Mouse (Mus musculus) forebrain, embryonic 15.5 days (tissue): ENCODE measurements around the gene Mamld1. TPM values are rescaled to one million over a fixed set of nuclear protein-coding genes. Genes with fewer than 3 reads are reported as not detected.

ENCODE experiments used
- ATAC-seq: fragments of 200-750 bp; cut with Nextera tagmentation; replicated peaks from 2 replicates; pipeline ENCODE4 v1.8.0; 2017; ENCODE audit warnings: mild to moderate bottlenecking, moderate TSS enrichment, moderate library complexity
- H3K27ac ChIP-seq: fragments of 300-500 bp; sonication (generic); replicated peaks from 2 replicates; pipeline ENCODE4 v1.5.1; 2015; ENCODE audit warnings: mild to moderate bottlenecking, inconsistent platforms
- H3K27me3 ChIP-seq: fragments of 300-500 bp; sonication (generic); 2 replicates; pipeline ENCODE4 v1.6.1; 2015; ENCODE audit warnings: inconsistent platforms
- H3K36me3 ChIP-seq: fragments of 300-500 bp; sonication (generic); 2 replicates; pipeline ENCODE4 v1.6.1; 2015; ENCODE audit warnings: mild to moderate bottlenecking, inconsistent platforms
- H3K4me1 ChIP-seq: fragments of 300-500 bp; sonication (generic); 2 replicates; pipeline ENCODE4 v1.6.1; 2015; ENCODE audit warnings: inconsistent platforms
- H3K4me2 ChIP-seq: fragments of 300-500 bp; sonication (generic); replicated peaks from 2 replicates; pipeline ENCODE4 v1.6.1; 2015; ENCODE audit warnings: mild to moderate bottlenecking, inconsistent platforms
- H3K4me3 ChIP-seq: fragments of 300-500 bp; sonication (generic); 2 replicates; pipeline ENCODE4 v1.5.1; 2015; ENCODE audit warnings: mild to moderate bottlenecking, inconsistent platforms
- H3K9ac ChIP-seq: fragments of 300-500 bp; sonication (generic); replicated peaks from 2 replicates; pipeline ENCODE4 v1.6.1; 2015; ENCODE audit warnings: mild to moderate bottlenecking, inconsistent platforms
- H3K9me3 ChIP-seq: fragments of 300-500 bp; sonication (generic); 2 replicates; pipeline ENCODE4 v1.6.1; 2016; ENCODE audit warnings: inconsistent platforms
- WGBS: fragments of 180-500 bp; shearing (Covaris S2); methylation state at CpG from one replicate; pipeline ENCODE4 v1.1.7; 2015; ENCODE audit warnings: mixed read lengths; 5-methylcytosine and 5-hydroxymethylcytosine counted together
- polyA plus RNA-seq: library from polyadenylated mRNA; unstranded; fragments of >200 nt; fragmentation: Nextera tagmentation; extraction: Ambion mirVana; gene quantifications from 2 replicates; pipeline ENCODE4 v1.2.1, GENCODE M21; 2015

The Mamld1 gene
- polyA plus RNA-seq, 1 experiment from 2014 or later = 4.3 TPM

- WGBS = 58% methylated on average over 4 of the region's 4 CpGs
- no peak for ATAC-seq
- Histone ChIP-seq H3K36me3 (no peaks in the 10 kb centered on the region), H3K9ac (no peak overlapping the region), H3K27me3 (no peaks in the 10 kb centered on the region), H3K4me1 (no peaks in the 10 kb centered on the region), H3K4me2 (no peak overlapping the region), H3K9me3 (no peaks in the 10 kb centered on the region), H3K27ac (no peak overlapping the region), H3K4me3 (no peak overlapping the region)
Measured at GRCm38 (mm10) chrX:71087370-71088079, 37.5 kb downstream of the Mamld1 start.

GRCm38 (mm10) chrX:71088080-71088414 is 38.0 kb downstream of the Mamld1 start:
- Histone ChIP-seq H3K36me3 (no peaks in the 10 kb centered on the region), H3K9me3 (no peaks in the 10 kb centered on the region), H3K27me3 (no peaks in the 10 kb centered on the region), H3K4me1 (no peaks in the 10 kb centered on the region), H3K9ac (no peak overlapping the region), H3K4me2 (no peak overlapping the region), H3K27ac (no peak overlapping the region), H3K4me3 (no peak overlapping the region)
- 32% methylated on average over 3 of the region's 3 CpGs for WGBS
- no peak for ATAC-seq

- no peak for ATAC-seq
- H3K9me3 ChIP-seq = no peaks in the 10 kb centered on the region
- H3K4me1 ChIP-seq = no peaks in the 10 kb centered on the region
- H3K36me3 ChIP-seq = no peaks in the 10 kb centered on the region
- no peak overlapping the region for H3K4me3 ChIP-seq
- H3K4me2 ChIP-seq = no peak overlapping the region
- H3K27ac ChIP-seq = no peak overlapping the region
- no peaks in the 10 kb centered on the region for H3K27me3 ChIP-seq
- H3K9ac ChIP-seq = no peak overlapping the region
Measured at GRCm38 (mm10) chrX:71105820-71106219, 55.8 kb downstream of the Mamld1 start.

- 0 out of 2 replicates have a peak, but pooled peaks have one; percentile 11 for ATAC-seq
- Histone ChIP-seq H3K36me3 (no peaks in the 10 kb centered on the region), H3K27me3 (no peaks in the 10 kb centered on the region), H3K4me1 (no peaks in the 10 kb centered on the region), H3K4me3 (no peak overlapping the region), H3K9ac (no peak overlapping the region), H3K27ac (no peak overlapping the region), H3K9me3 (no peaks in the 10 kb centered on the region), H3K4me2 (no peak overlapping the region)
- WGBS = 69% methylated on average over 4 of the region's 4 CpGs
Measured at GRCm38 (mm10) chrX:71106392-71106791, 56.3 kb downstream of the Mamld1 start.

- ATAC-seq = no peak
- no peaks in the 10 kb centered on the region for H3K4me1 ChIP-seq
- H3K4me3 ChIP-seq = no peak overlapping the region
- H3K27me3 ChIP-seq = no peaks in the 10 kb centered on the region
- 87% methylated on average over 4 of the region's 4 CpGs for WGBS
- no peak overlapping the region for H3K4me2 ChIP-seq
- no peak overlapping the region for H3K27ac ChIP-seq
- H3K36me3 ChIP-seq = no peaks in the 10 kb centered on the region
- H3K9ac ChIP-seq = no peak overlapping the region
- no peaks in the 10 kb centered on the region for H3K9me3 ChIP-seq
Measured at GRCm38 (mm10) chrX:71108056-71108735, 58.1 kb downstream of the Mamld1 start.

GRCm38 (mm10) chrX:71110333-71110732 is 60.3 kb downstream of the Mamld1 start:
- no peaks in the 10 kb centered on the region for H3K4me1 ChIP-seq
- H3K27ac ChIP-seq = no peak overlapping the region
- no peak overlapping the region for H3K4me2 ChIP-seq
- H3K9me3 ChIP-seq = no peaks in the 10 kb centered on the region
- no peak overlapping the region for H3K9ac ChIP-seq
- no peak for ATAC-seq
- H3K36me3 ChIP-seq = no peaks in the 10 kb centered on the region
- no peak overlapping the region for H3K4me3 ChIP-seq
- H3K27me3 ChIP-seq = no peaks in the 10 kb centered on the region
- WGBS = 47% methylated on average over 2 of the region's 2 CpGs

- Histone ChIP-seq H3K27me3 (no peaks in the 10 kb centered on the region), H3K9ac (no peak overlapping the region), H3K36me3 (no peaks in the 10 kb centered on the region), H3K4me1 (no peaks in the 10 kb centered on the region), H3K9me3 (no peaks in the 10 kb centered on the region), H3K27ac (no peak overlapping the region), H3K4me3 (no peak overlapping the region), H3K4me2 (no peak overlapping the region)
- WGBS = 71% methylated on average over 4 of the region's 4 CpGs
- no peak for ATAC-seq
Measured at GRCm38 (mm10) chrX:71122359-71123293, 72.6 kb downstream of the Mamld1 start.

GRCm38 (mm10) chrX:71125013-71125412 is 75.0 kb downstream of the Mamld1 start:
- H3K36me3 ChIP-seq = no peaks in the 10 kb centered on the region
- no peaks in the 10 kb centered on the region for H3K4me1 ChIP-seq
- H3K27me3 ChIP-seq = no peaks in the 10 kb centered on the region
- no peak overlapping the region for H3K27ac ChIP-seq
- 87% methylated on average over 7 of the region's 7 CpGs for WGBS
- no peak overlapping the region for H3K9ac ChIP-seq
- H3K4me3 ChIP-seq = no peak overlapping the region
- no peak overlapping the region for H3K4me2 ChIP-seq
- no peaks in the 10 kb centered on the region for H3K9me3 ChIP-seq
- ATAC-seq = no peak

- Histone ChIP-seq H3K4me1 (no peaks in the 10 kb centered on the region), H3K27ac (no peak overlapping the region), H3K4me2 (no peak overlapping the region), H3K9me3 (no peaks in the 10 kb centered on the region), H3K27me3 (no peaks in the 10 kb centered on the region), H3K4me3 (no peak overlapping the region), H3K36me3 (no peaks in the 10 kb centered on the region), H3K9ac (no peak overlapping the region)
- ATAC-seq = no peak
Measured at GRCm38 (mm10) chrX:71131464-71131863, 81.4 kb downstream of the Mamld1 start.

GRCm38 (mm10) chrX:71141390-71141789 is 91.3 kb downstream of the Mamld1 start:
- Histone ChIP-seq H3K9ac (no peak overlapping the region), H3K4me1 (no peaks in the 10 kb centered on the region), H3K4me2 (no peak overlapping the region), H3K27me3 (no peaks in the 10 kb centered on the region), H3K4me3 (no peak overlapping the region), H3K9me3 (no peaks in the 10 kb centered on the region), H3K36me3 (no peaks in the 10 kb centered on the region), H3K27ac (no peak overlapping the region)
- ATAC-seq = no peak
- 71% methylated on average over 2 of the region's 2 CpGs for WGBS

- no peak for ATAC-seq
- Histone ChIP-seq H3K9me3 (no peaks in the 10 kb centered on the region), H3K27me3 (no peaks in the 10 kb centered on the region), H3K4me3 (no peak overlapping the region), H3K27ac (no peak overlapping the region), H3K4me1 (no peaks in the 10 kb centered on the region), H3K4me2 (no peak overlapping the region), H3K36me3 (no peaks in the 10 kb centered on the region), H3K9ac (no peak overlapping the region)
- 24% methylated on average over 1 of the region's 1 CpGs for WGBS
Measured at GRCm38 (mm10) chrX:71149441-71150050, 99.5 kb downstream of the Mamld1 start.

- H3K4me2 ChIP-seq = no peak overlapping the region
- WGBS = 74% methylated on average over 4 of the region's 4 CpGs
- ATAC-seq = peak; percentile 68
- H3K9me3 ChIP-seq = no peaks in the 10 kb centered on the region
- H3K36me3 ChIP-seq = no peaks in the 10 kb centered on the region
- H3K4me1 ChIP-seq = no peaks in the 10 kb centered on the region
- H3K27me3 ChIP-seq = no peaks in the 10 kb centered on the region
- no peak overlapping the region for H3K4me3 ChIP-seq
- H3K27ac ChIP-seq = no peak overlapping the region
- H3K9ac ChIP-seq = no peak overlapping the region
Measured at GRCm38 (mm10) chrX:71150551-71151001, 100.5 kb downstream of the Mamld1 start.
